Mouse (Mus musculus) liver, embryonic 15.5 days (tissue): ENCODE measurements around the gene Pomgnt1. TPM values are rescaled to one million over a fixed set of nuclear protein-coding genes. Genes with fewer than 3 reads are reported as not detected.

Experiments
- ATAC-seq: fragments of 200-750 bp; cut with Nextera tagmentation; 2 replicates; pipeline ENCODE4 v1.8.0; 2017; ENCODE audit warnings: moderate number of reproducible peaks, mild to moderate bottlenecking, moderate library complexity; ENCODE audit not compliant: insufficient read depth
- H3K27ac ChIP-seq: fragments of 300-500 bp; sonication (generic); replicated peaks from 2 replicates; pipeline ENCODE4 v1.5.1; 2015; ENCODE audit warnings: mild to moderate bottlenecking, inconsistent platforms
- H3K27me3 ChIP-seq: fragments of 300-500 bp; sonication (generic); 2 replicates; pipeline ENCODE4 v1.6.1; 2015; ENCODE audit warnings: mild to moderate bottlenecking, inconsistent platforms
- H3K36me3 ChIP-seq: fragments of 300-500 bp; sonication (generic); replicated peaks from 2 replicates; pipeline ENCODE4 v1.6.1; 2015; ENCODE audit warnings: moderate library complexity, mild to moderate bottlenecking, inconsistent platforms
- H3K4me1 ChIP-seq: fragments of 300-500 bp; sonication (generic); replicated peaks from 2 replicates; pipeline ENCODE4 v1.6.1; 2015; ENCODE audit warnings: inconsistent platforms
- H3K4me2 ChIP-seq: fragments of 300-500 bp; sonication (generic); 2 replicates; pipeline ENCODE4 v1.6.1; 2015; ENCODE audit warnings: moderate library complexity, mild to moderate bottlenecking, inconsistent platforms
- H3K4me3 ChIP-seq: fragments of 300-500 bp; sonication (generic); replicated peaks from 2 replicates; pipeline ENCODE4 v1.5.1; 2015; ENCODE audit warnings: mild to moderate bottlenecking, inconsistent platforms
- H3K9ac ChIP-seq: fragments of 300-500 bp; sonication (generic); 2 replicates; pipeline ENCODE4 v1.6.1; 2015; ENCODE audit warnings: moderate library complexity, mild to moderate bottlenecking, inconsistent platforms
- H3K9me3 ChIP-seq: fragments of 300-500 bp; sonication (generic); replicated peaks from 2 replicates; pipeline ENCODE4 v1.6.1; 2016; ENCODE audit warnings: inconsistent platforms
- WGBS: fragments of 180-500 bp; shearing (Covaris S2); methylation state at CpG from one replicate; pipeline ENCODE4 v1.1.7; 2015; ENCODE audit warnings: mixed read lengths; ENCODE audit not compliant: insufficient replicate concordance; 5-methylcytosine and 5-hydroxymethylcytosine counted together
- polyA plus RNA-seq: library from polyadenylated mRNA; unstranded; fragments of >200 nt; fragmentation: Nextera tagmentation; extraction: Ambion mirVana; gene quantifications from 2 replicates; pipeline ENCODE4 v1.2.1, GENCODE M21; 2015

Gene Pomgnt1
- polyA plus RNA-seq, 1 experiment from 2014 or later, result 11.5 TPM

GRCm38 (mm10) chr4:116097211-116097610 is 26.4 kb upstream of the Pomgnt1 start:
- Histone ChIP-seq H3K4me1 (peaks cover 26% of the 10 kb centered on the region), H3K36me3 (peaks cover 98% of the 10 kb centered on the region), H3K4me2 (no peak overlapping the region), H3K4me3 (no peak overlapping the region), H3K9ac (no peak overlapping the region), H3K27me3 (no peaks in the 10 kb centered on the region), H3K9me3 (no peaks in the 10 kb centered on the region), H3K27ac (peak overlapping the region; percentile 63)
- peak; percentile 38 for ATAC-seq
- WGBS, result 76% methylated on average over 8 of the region's 8 CpGs

DNA sequence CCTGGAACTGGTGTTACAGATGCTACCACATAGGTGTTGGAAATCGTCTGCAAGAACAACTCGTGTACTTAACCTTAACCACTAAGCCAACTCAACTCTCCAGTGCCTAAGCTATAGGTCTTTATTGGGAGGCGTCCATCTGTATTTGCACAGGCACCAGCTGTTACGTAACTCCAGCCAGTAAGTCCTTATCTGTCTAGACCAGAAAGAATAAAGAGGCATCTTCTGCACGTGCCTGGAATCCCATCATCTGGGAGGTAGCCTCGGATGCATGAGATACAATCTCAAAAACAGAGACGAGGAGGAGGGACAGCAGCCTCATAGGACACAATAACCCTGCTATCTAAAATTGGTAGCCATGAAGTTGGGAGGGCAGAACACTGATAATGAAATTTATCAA is 22.7 kb upstream of the Pomgnt1 start:
- Histone ChIP-seq H3K4me2 (peak overlapping the region; percentile 9; the same call in 1 of the 2 replicates), H3K36me3 (peaks cover 100% of the 10 kb centered on the region), H3K9me3 (no peaks in the 10 kb centered on the region), H3K9ac (no peak overlapping the region), H3K27me3 (no peaks in the 10 kb centered on the region), H3K4me3 (no peak overlapping the region), H3K4me1 (peaks cover 28% of the 10 kb centered on the region), H3K27ac (peak overlapping the region; percentile 73)
- WGBS, result 14% methylated on average over 7 of the region's 7 CpGs
- ATAC-seq, result peak; percentile 81

DNA sequence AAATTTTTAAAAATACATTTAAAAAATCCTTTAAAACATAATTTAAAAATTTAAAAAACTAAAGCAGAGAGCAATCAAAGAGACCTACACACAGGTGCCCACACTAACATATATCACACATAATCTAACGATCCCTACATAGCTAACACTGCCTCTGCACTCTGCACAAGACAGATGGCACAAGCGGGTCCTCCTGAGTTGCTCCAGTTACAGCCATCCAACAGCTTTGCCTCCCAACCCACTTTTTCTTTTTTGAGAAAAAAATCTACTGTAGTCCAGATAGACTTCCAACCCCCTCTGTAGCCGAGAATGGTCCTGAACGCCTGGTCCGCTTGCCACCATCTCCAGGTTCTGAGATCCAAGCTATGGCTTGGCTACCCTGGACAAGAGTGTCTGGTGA is 18.4 kb upstream of the Pomgnt1 start:
- Histone ChIP-seq H3K9me3 (no peaks in the 10 kb centered on the region), H3K4me3 (no peak overlapping the region), H3K4me1 (peaks cover 21% of the 10 kb centered on the region), H3K4me2 (no peak overlapping the region), H3K9ac (no peak overlapping the region), H3K36me3 (peaks cover 92% of the 10 kb centered on the region), H3K27ac (no peak overlapping the region), H3K27me3 (no peaks in the 10 kb centered on the region)
- ATAC-seq, result no peak
- WGBS, result 79% methylated on average over 5 of the region's 5 CpGs

DNA sequence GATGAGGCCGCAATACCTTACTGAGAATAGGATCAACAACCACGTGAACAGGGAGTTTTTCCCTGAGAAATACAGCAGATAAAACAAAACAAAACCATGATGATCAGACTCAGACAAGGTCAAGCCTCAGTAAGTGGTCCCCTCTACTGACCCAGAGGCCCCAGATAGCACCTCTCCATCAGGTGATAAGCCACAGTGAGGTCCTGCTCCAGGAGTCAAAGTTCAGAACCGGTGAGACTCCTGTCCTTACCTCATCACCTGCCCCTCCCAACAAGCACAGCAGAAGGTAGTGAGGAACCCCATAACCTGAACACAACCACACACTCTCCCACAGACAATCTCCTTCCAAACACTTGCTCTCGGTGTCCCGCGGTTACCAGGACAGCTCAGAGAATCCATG is 12.9 kb upstream of the Pomgnt1 start:
- Histone ChIP-seq H3K4me3 (no peak overlapping the region), H3K36me3 (peaks cover 73% of the 10 kb centered on the region), H3K4me2 (no peak overlapping the region), H3K27ac (no peak overlapping the region), H3K9me3 (no peaks in the 10 kb centered on the region), H3K4me1 (no peaks in the 10 kb centered on the region), H3K27me3 (no peaks in the 10 kb centered on the region), H3K9ac (no peak overlapping the region)
- 80% methylated on average over 6 of the region's 6 CpGs for WGBS
- no peak for ATAC-seq

- H3K27me3 ChIP-seq, result no peaks in the 10 kb centered on the region
- WGBS, result 87% methylated on average over 2 of the region's 2 CpGs
- H3K9ac ChIP-seq, result no peak overlapping the region
- H3K36me3 ChIP-seq, result peaks cover 73% of the 10 kb centered on the region
- no peak overlapping the region for H3K4me3 ChIP-seq
- no peaks in the 10 kb centered on the region for H3K9me3 ChIP-seq
- no peak for ATAC-seq
- H3K4me2 ChIP-seq, result no peak overlapping the region
- H3K27ac ChIP-seq, result no peak overlapping the region
- H3K4me1 ChIP-seq, result no peaks in the 10 kb centered on the region
These were observed 12.2 kb upstream of the Pomgnt1 start for GRCm38 (mm10) chr4:116111486-116111885.

DNA sequence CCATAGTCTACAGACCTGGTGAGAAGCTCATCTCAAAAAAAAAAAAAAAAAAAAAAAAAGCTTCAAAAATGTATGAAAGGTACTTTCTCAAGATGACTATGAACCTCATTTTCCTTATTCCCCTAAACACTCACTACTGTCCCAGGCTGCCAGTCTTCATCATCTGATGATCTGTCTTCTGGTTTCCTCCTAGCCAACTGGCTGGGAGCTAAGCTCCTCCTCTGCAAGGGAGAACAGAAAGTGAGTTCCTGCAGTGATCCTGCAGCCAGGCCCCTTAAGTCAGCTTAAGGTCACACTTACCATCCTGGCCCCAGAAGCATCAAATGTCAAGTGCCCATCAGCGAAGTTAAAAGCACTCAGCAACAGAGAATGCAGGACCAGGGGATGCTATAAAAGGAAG is 878 bp upstream of the Pomgnt1 start:
- ATAC-seq, result 0 out of 2 replicates have a peak, but pooled peaks have one; percentile 29
- Histone ChIP-seq H3K27ac (peak overlapping the region; percentile 83), H3K27me3 (no peaks in the 10 kb centered on the region), H3K36me3 (peaks cover 17% of the 10 kb centered on the region), H3K4me3 (peak overlapping the region; percentile 77), H3K4me2 (peak overlapping the region; percentile 83), H3K4me1 (peaks cover 45% of the 10 kb centered on the region), H3K9me3 (no peaks in the 10 kb centered on the region), H3K9ac (peak overlapping the region; percentile 74)
- WGBS, result 5% methylated on average over 1 of the region's 1 CpGs

- WGBS, result 51% methylated on average over 4 of the region's 4 CpGs
- Histone ChIP-seq H3K36me3 (peaks cover 6% of the 10 kb centered on the region; the same call in 1 of the 2 replicates), H3K27ac (no peak overlapping the region), H3K27me3 (no peaks in the 10 kb centered on the region), H3K4me3 (no peak overlapping the region), H3K9me3 (no peaks in the 10 kb centered on the region), H3K9ac (no peak overlapping the region), H3K4me1 (peaks cover 45% of the 10 kb centered on the region), H3K4me2 (no peak overlapping the region)
- no peak for ATAC-seq
These were observed 2.3 kb downstream of the Pomgnt1 start for GRCm38 (mm10) chr4:116125803-116126386.

DNA sequence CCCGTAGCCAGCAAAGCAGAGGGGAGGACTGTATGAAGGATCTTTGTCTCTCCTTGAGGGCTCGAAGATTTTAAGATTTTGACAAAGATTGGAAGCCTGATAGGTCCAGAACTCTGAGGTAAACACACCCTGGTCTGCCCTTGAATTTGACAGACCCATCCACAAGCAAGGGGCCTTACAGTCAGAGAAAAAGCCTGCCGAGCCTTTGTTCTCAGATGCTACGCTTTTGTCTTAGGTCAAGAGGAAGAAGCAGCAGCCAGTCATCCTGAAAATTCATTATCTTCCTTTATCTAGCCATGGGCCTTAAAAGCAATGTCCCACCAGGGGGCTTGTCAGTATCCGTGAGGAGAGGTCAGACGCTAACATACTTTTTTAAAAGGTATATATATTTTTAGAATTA is 4.3 kb downstream of the Pomgnt1 start:
- no peak overlapping the region for H3K27ac ChIP-seq
- no peaks in the 10 kb centered on the region for H3K27me3 ChIP-seq
- peaks cover 28% of the 10 kb centered on the region for H3K4me1 ChIP-seq
- 74% methylated on average over 6 of the region's 6 CpGs for WGBS
- ATAC-seq, result no peak
- H3K9me3 ChIP-seq, result no peaks in the 10 kb centered on the region
- no peaks in the 10 kb centered on the region for H3K36me3 ChIP-seq
- H3K4me2 ChIP-seq, result no peak overlapping the region
- H3K9ac ChIP-seq, result no peak overlapping the region
- H3K4me3 ChIP-seq, result no peak overlapping the region

- Histone ChIP-seq H3K9me3 (no peaks in the 10 kb centered on the region), H3K36me3 (no peaks in the 10 kb centered on the region), H3K4me1 (no peaks in the 10 kb centered on the region), H3K27ac (no peak overlapping the region), H3K27me3 (no peaks in the 10 kb centered on the region), H3K4me3 (no peak overlapping the region), H3K9ac (no peak overlapping the region), H3K4me2 (no peak overlapping the region)
- no peak for ATAC-seq
- WGBS, result 51% methylated on average over 4 of the region's 4 CpGs
These were observed 9.5 kb downstream of the Pomgnt1 start for GRCm38 (mm10) chr4:116133126-116133525.

- ATAC-seq, result no peak
- Histone ChIP-seq H3K4me2 (no peak overlapping the region), H3K9ac (no peak overlapping the region), H3K4me3 (no peak overlapping the region), H3K27me3 (no peaks in the 10 kb centered on the region), H3K9me3 (no peaks in the 10 kb centered on the region), H3K36me3 (no peaks in the 10 kb centered on the region), H3K27ac (no peak overlapping the region), H3K4me1 (no peaks in the 10 kb centered on the region)
- 35% methylated on average over 2 of the region's 2 CpGs for WGBS
These were observed 11.3 kb downstream of the Pomgnt1 start for GRCm38 (mm10) chr4:116134990-116135389.

GRCm38 (mm10) chr4:116137421-116137996 is 13.9 kb downstream of the Pomgnt1 start:
- H3K4me3 ChIP-seq, result no peak overlapping the region
- no peaks in the 10 kb centered on the region for H3K9me3 ChIP-seq
- no peak overlapping the region for H3K9ac ChIP-seq
- no peak for ATAC-seq
- no peak overlapping the region for H3K4me2 ChIP-seq
- peaks cover 23% of the 10 kb centered on the region for H3K27me3 ChIP-seq
- H3K4me1 ChIP-seq, result no peaks in the 10 kb centered on the region
- H3K27ac ChIP-seq, result no peak overlapping the region
- H3K36me3 ChIP-seq, result no peaks in the 10 kb centered on the region
- WGBS, result 56% methylated on average over 13 of the region's 13 CpGs
